Mouse (Mus musculus): Measurements from ENCODE around the gene Olfr1101.

Olfr1101 gene

GRCm38 (mm10) chr2:86991121-86991520 is at the start of gene Olfr1101:
Gene Olfr1101, minus strand, starts transcription at chr2:86991221.
- DNase-seq (ENCODE audit: low spot score in 2 of 2), result no peak

GRCm38 (mm10) chr2:87036431-87036830 is 45.4 kb upstream of the Olfr1101 start, which contains the start of gene Olfr1105:
Gene Olfr1105, minus strand, starts transcription at chr2:87036531.
- DNase-seq (ENCODE audit: low spot score in 2 of 2), result no peak

GRCm38 (mm10) chr2:87026980-87027379 is 36.0 kb upstream of the Olfr1101 start, which contains the start of gene Olfr1104:
Gene Olfr1104, minus strand, starts transcription at chr2:87027080.
- no peak for DNase-seq (ENCODE audit: low spot score in 2 of 2)

GRCm38 (mm10) chr2:86998098-86998497 is 7.1 kb upstream of the Olfr1101 start, which contains the start of gene Olfr1102:
Gene Olfr1102, plus strand, starts transcription at chr2:86998398.
- no peak for DNase-seq (ENCODE audit: low spot score in 2 of 2)

GRCm38 (mm10) chr2:86979854-86980253 is 11.2 kb downstream of the Olfr1101 start, which contains the start of gene Olfr1100:
Gene Olfr1100, minus strand, starts transcription at chr2:86979954.
- no peak for DNase-seq (ENCODE audit: low spot score in 2 of 2)

GRCm38 (mm10) chr2:86960593-86960992 is 30.4 kb downstream of the Olfr1101 start, which contains the start of gene Olfr1099:
Gene Olfr1099, minus strand, starts transcription at chr2:86960693.
- DNase-seq (ENCODE audit: low spot score in 2 of 2), result no peak

Measured in frontal cortex, postnatal 36 days (tissue).